Mouse (Mus musculus) liver, embryonic 14.5 days (tissue): Measurements from ENCODE around the gene Tnfaip8l1.

Source experiments
- CTCF ChIP-seq: IDR thresholded peaks from 2 replicates; pipeline ENCODE4 v1.5.1; 2016; ENCODE audit warnings: antibody characterized with exemption, low read depth, control low read depth
- EP300 ChIP-seq: IDR thresholded peaks from 2 replicates; pipeline ENCODE4 v1.6.1; 2016; ENCODE audit warnings: antibody characterized with exemption, low read depth

DNA sequence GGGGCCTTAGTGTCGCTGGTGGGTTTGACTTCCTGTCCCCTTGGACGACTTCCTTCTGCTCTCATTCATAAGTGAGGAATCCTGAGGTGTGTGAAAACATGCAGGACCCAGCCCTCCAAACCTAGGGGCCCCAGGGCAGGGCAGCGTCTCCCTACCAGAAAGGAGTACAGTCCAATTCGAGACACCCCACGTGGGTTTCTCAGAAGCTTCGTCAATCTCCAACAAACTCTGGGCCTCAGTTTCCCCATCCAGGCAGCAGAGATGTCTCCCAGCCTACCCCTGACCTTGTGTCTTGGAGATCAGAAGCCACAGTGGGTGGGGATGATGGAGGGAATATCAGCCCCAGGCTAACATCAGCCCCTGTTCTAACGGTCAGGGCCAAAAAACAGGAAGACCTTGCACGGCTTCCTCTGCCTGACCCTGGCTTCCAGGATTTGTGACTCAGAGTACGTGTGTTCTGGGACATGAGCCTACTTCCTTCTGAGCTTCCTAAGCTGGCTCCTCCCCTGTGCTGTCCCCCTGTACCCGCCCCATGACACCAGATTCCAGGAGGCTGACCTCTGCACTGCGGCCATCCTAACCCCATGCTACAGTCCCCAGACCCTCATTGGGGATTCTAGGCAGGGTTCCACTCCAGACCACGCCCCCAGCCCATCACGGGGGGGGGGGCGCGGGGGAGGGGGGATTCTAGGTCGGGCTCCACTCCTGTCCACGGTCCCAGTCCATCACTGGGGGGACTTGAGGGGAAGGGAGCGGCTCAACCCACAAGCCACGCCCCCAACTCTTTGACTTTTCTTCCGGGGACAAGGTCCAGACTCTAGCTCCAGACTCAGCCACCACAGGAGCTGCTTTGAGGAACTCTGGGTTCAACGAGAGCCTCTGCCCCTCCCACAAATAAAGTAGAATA is 28.6 kb upstream of the Tnfaip8l1 start:
- no peak for TF ChIP-seq CTCF
- no peak for TF ChIP-seq EP300
